Mouse (Mus musculus) heart, postnatal 0 days (tissue): ENCODE results near the gene Olfr1508. TPM values are rescaled to one million over a fixed set of nuclear protein-coding genes. Genes with fewer than 3 reads are reported as not detected.

ENCODE experiments used
- ATAC-seq: fragments of 200-750 bp; cut with Nextera tagmentation; 2 replicates; pipeline ENCODE4 v1.8.0; 2017; ENCODE audit warnings: low read depth, moderate number of reproducible peaks, moderate library complexity; ENCODE audit not compliant: insufficient read depth
- DNase-seq: peaks from one replicate; pipeline ENCODE4 v3.0.0-alpha.2; 2016; ENCODE audit warnings: low spot score
- H3K27ac ChIP-seq: fragments of 300-500 bp; sonication (generic); 2 replicates; pipeline ENCODE4 v1.5.1; 2014; ENCODE audit warnings: low read depth, mild to moderate bottlenecking
- H3K27me3 ChIP-seq: fragments of 300-500 bp; sonication (generic); 2 replicates; pipeline ENCODE4 v1.6.1; 2014; ENCODE audit warnings: low read length, mixed read lengths; ENCODE audit not compliant: control insufficient read depth, insufficient read depth
- H3K36me3 ChIP-seq: fragments of 300-500 bp; sonication (generic); replicated peaks from 2 replicates; pipeline ENCODE4 v1.6.1; 2014; ENCODE audit warnings: low read length, mixed read lengths; ENCODE audit not compliant: control insufficient read depth, insufficient read depth
- H3K4me1 ChIP-seq: fragments of 300-500 bp; sonication (generic); 2 replicates; pipeline ENCODE4 v1.6.1; 2014; ENCODE audit warnings: antibody characterized with exemption; ENCODE audit not compliant: control insufficient read depth, insufficient read depth
- H3K4me2 ChIP-seq: fragments of 300-500 bp; sonication (generic); 2 replicates; pipeline ENCODE4 v1.6.1; 2014; ENCODE audit warnings: low read depth, mild to moderate bottlenecking, low read length, moderate library complexity
- H3K4me3 ChIP-seq: fragments of 300-500 bp; sonication (generic); 2 replicates; pipeline ENCODE4 v1.5.1; 2014; ENCODE audit warnings: low read depth, low read length
- H3K9ac ChIP-seq: fragments of 300-500 bp; sonication (generic); replicated peaks from 2 replicates; pipeline ENCODE4 v1.6.1; 2014; ENCODE audit warnings: low read depth, low read length, mixed read lengths
- H3K9me3 ChIP-seq: fragments of 300-500 bp; sonication (generic); replicated peaks from 2 replicates; pipeline ENCODE4 v1.6.1; 2016; ENCODE audit warnings: low read length; ENCODE audit not compliant: control insufficient read depth
- CTCF ChIP-seq: IDR thresholded peaks from 2 replicates; pipeline ENCODE4 v1.5.1; 2016; ENCODE audit warnings: antibody characterized with exemption, control low read depth, low read depth
- EP300 ChIP-seq: IDR thresholded peaks from 2 replicates; pipeline ENCODE4 v1.6.1; 2016; ENCODE audit warnings: antibody characterized with exemption, low read depth
- WGBS: fragments of 180-500 bp; shearing (Covaris S2); extraction: QIAGEN DNeasy Blood & Tissue Kit; methylation state at CpG from one replicate; pipeline ENCODE4 v1.1.7; 2014; 5-methylcytosine and 5-hydroxymethylcytosine counted together
- polyA plus RNA-seq: library from polyadenylated mRNA; unstranded; fragments of >200 nt; fragmentation: Nextera tagmentation; extraction: Ambion mirVana; gene quantifications from 2 replicates; pipeline ENCODE4 v1.2.1, GENCODE M21; 2015
- total RNA-seq: library from RNA; depleted of rRNA; stranded (reverse); fragments of >200 nt; gene quantifications from 2 replicates; pipeline ENCODE4 v1.2.3, GENCODE M21; 2014; ENCODE audit warnings: low replicate concordance; rRNA removed

Olfr1508 gene
- total RNA-seq, result not detected in 2 replicates
- not detected in 2 replicates for polyA plus RNA-seq

GRCm38 (mm10) chr14:52467395-52467794 lies at the start of gene Olfr1508:
Gene Olfr1508 (minus strand): TSS chr14:52467495.
- WGBS, result 54% methylated on average over 2 of the region's 2 CpGs
- TF ChIP-seq EP300 (no peak), CTCF (no peak)
- H3K4me3 ChIP-seq, result no peak within 1 kb of the TSS
- ATAC-seq (no peak), DNase-seq (no peak)
- no peaks in the 10 kb centered on the region for H3K9me3 ChIP-seq
- H3K36me3 ChIP-seq, result no peaks in the 10 kb centered on the region
- no peaks in the 10 kb centered on the region for H3K27me3 ChIP-seq
- no peaks in the 10 kb centered on the region for H3K4me1 ChIP-seq
- H3K9ac ChIP-seq, result no peak within 1 kb of the TSS
- no peak within 1 kb of the TSS for H3K4me2 ChIP-seq
- no peak within 1 kb of the TSS for H3K27ac ChIP-seq

- H3K4me2 ChIP-seq, result no peak within 1 kb of the TSS
- no peaks in the 10 kb centered on the region for H3K4me1 ChIP-seq
- WGBS, result 67% methylated on average over 4 of the region's 4 CpGs
- no peaks in the 10 kb centered on the region for H3K27me3 ChIP-seq
- H3K4me3 ChIP-seq, result no peak within 1 kb of the TSS
- no peaks in the 10 kb centered on the region for H3K36me3 ChIP-seq
- DNase-seq (no peak), ATAC-seq (no peak)
- H3K9ac ChIP-seq, result no peak within 1 kb of the TSS
- H3K9me3 ChIP-seq, result no peaks in the 10 kb centered on the region
- no peak within 1 kb of the TSS for H3K27ac ChIP-seq
- TF ChIP-seq CTCF (no peak), EP300 (no peak)
Observed at GRCm38 (mm10) chr14:52495516-52495915, 28.2 kb upstream of the Olfr1508 start, which contains the start of gene Olfr1507. Gene Olfr1507 (minus strand): TSS chr14:52495749.

GRCm38 (mm10) chr14:52465738-52466137 lies 1.6 kb downstream of the Olfr1508 start:
- Histone ChIP-seq H3K36me3 (no peaks in the 10 kb centered on the region), H3K4me3 (no peak overlapping the region), H3K4me1 (no peaks in the 10 kb centered on the region)

GRCm38 (mm10) chr14:52461928-52462327 lies 5.4 kb downstream of the Olfr1508 start:
- no peak overlapping the region for H3K4me3 ChIP-seq
- ATAC-seq (no peak), DNase-seq (no peak)
- no peak overlapping the region for H3K9ac ChIP-seq
- no peak overlapping the region for H3K27ac ChIP-seq
- H3K27me3 ChIP-seq, result no peaks in the 10 kb centered on the region
- 0 out of 2 replicates have a peak, but pooled peaks cover 6% of the 10 kb centered on the region for H3K9me3 ChIP-seq
- TF ChIP-seq EP300 (no peak), CTCF (no peak)
- H3K4me2 ChIP-seq, result no peak overlapping the region
- H3K36me3 ChIP-seq, result no peaks in the 10 kb centered on the region
- no peaks in the 10 kb centered on the region for H3K4me1 ChIP-seq

More at GRCm38 (mm10) chr14:52465738-52466137, 1.6 kb downstream of the Olfr1508 start:
- Histone ChIP-seq H3K9me3 (no peaks in the 10 kb centered on the region), H3K4me2 (no peak overlapping the region), H3K9ac (no peak overlapping the region), H3K27me3 (no peaks in the 10 kb centered on the region), H3K27ac (no peak overlapping the region)
- no peak for ATAC-seq
- 77% methylated on average over 1 of the region's 1 CpGs for WGBS
- TF ChIP-seq CTCF (no peak), EP300 (no peak)
- no peak for DNase-seq

- no peak for DNase-seq
- H3K4me1 ChIP-seq, result no peaks in the 10 kb centered on the region
- no peaks in the 10 kb centered on the region; the same call in 1 of the 2 replicates for H3K9me3 ChIP-seq
- WGBS, result 72% methylated on average over 8 of the region's 8 CpGs
- H3K27me3 ChIP-seq, result no peaks in the 10 kb centered on the region
- no peak overlapping the region for H3K27ac ChIP-seq
- H3K4me3 ChIP-seq, result no peak overlapping the region
- TF ChIP-seq EP300 (no peak), CTCF (no peak)
- H3K36me3 ChIP-seq, result no peaks in the 10 kb centered on the region
- no peak overlapping the region for H3K9ac ChIP-seq
- ATAC-seq, result no peak
- H3K4me2 ChIP-seq, result no peak overlapping the region
Observed at GRCm38 (mm10) chr14:52451138-52451537, 16.2 kb downstream of the Olfr1508 start.

GRCm38 (mm10) chr14:52442690-52443089 lies 24.6 kb downstream of the Olfr1508 start, which contains the start of gene Olfr1509:
Gene Olfr1509 (plus strand): TSS chr14:52442990.
- Histone ChIP-seq H3K9ac (no peak within 1 kb of the TSS), H3K27me3 (no peaks in the 10 kb centered on the region), H3K27ac (no peak within 1 kb of the TSS), H3K4me1 (no peaks in the 10 kb centered on the region), H3K9me3 (no peaks in the 10 kb centered on the region), H3K4me3 (no peak within 1 kb of the TSS), H3K36me3 (no peaks in the 10 kb centered on the region), H3K4me2 (no peak within 1 kb of the TSS)
- TF ChIP-seq CTCF (no peak), EP300 (no peak)
- DNase-seq, result no peak
- no peak for ATAC-seq
